Mouse (Mus musculus): ENCODE data around the gene Cntnap2. TPM values are rescaled to one million over a fixed set of nuclear protein-coding genes. Genes with fewer than 3 reads are reported as not detected.

Gene Cntnap2
- polyA plus RNA-seq, 1 experiment from 2014 or later, result 1.7 TPM

- no peak overlapping the region for H3K9ac ChIP-seq (ENCODE audit: low read depth, low read length)
- ATAC-seq, result no peak
- H3K4me2 ChIP-seq (ENCODE audit: low read depth, low read length), result no peak overlapping the region
- 33% methylated on average over 1 of the region's 1 CpGs for WGBS
- no peak overlapping the region for H3K27ac ChIP-seq (ENCODE audit: low read length)
- H3K27me3 ChIP-seq (replicated peaks; ENCODE audit: control insufficient read depth, insufficient read depth, low read length), result no peaks in the 10 kb centered on the region
- H3K9me3 ChIP-seq (ENCODE audit: control insufficient read depth, low read length), result no peaks in the 10 kb centered on the region
- H3K4me1 ChIP-seq (ENCODE audit: control insufficient read depth, insufficient read depth, low read length), result no peaks in the 10 kb centered on the region
- H3K4me3 ChIP-seq (ENCODE audit: low read length), result no peak overlapping the region
- no peaks in the 10 kb centered on the region for H3K36me3 ChIP-seq (ENCODE audit: control insufficient read depth, insufficient read depth, low read length)
Measured at GRCm38 (mm10) chr6:45214330-45214729, 155.2 kb downstream of the Cntnap2 start.

GRCm38 (mm10) chr6:45229002-45229401, 169.8 kb downstream of the Cntnap2 start:
- no peak overlapping the region for H3K4me2 ChIP-seq (ENCODE audit: low read depth, low read length)
- no peak overlapping the region for H3K4me3 ChIP-seq (ENCODE audit: low read length)
- H3K27ac ChIP-seq (ENCODE audit: low read length), result no peak overlapping the region
- H3K27me3 ChIP-seq (replicated peaks; ENCODE audit: control insufficient read depth, insufficient read depth, low read length), result no peaks in the 10 kb centered on the region
- ATAC-seq, result no peak
- no peaks in the 10 kb centered on the region for H3K36me3 ChIP-seq (ENCODE audit: control insufficient read depth, insufficient read depth, low read length)
- H3K9me3 ChIP-seq (ENCODE audit: control insufficient read depth, low read length), result no peaks in the 10 kb centered on the region
- 90% methylated on average over 1 of the region's 1 CpGs for WGBS
- no peaks in the 10 kb centered on the region for H3K4me1 ChIP-seq (ENCODE audit: control insufficient read depth, insufficient read depth, low read length)
- no peak overlapping the region for H3K9ac ChIP-seq (ENCODE audit: low read depth, low read length)

GRCm38 (mm10) chr6:45232571-45232970, 173.4 kb downstream of the Cntnap2 start:
- no peak for ATAC-seq
- WGBS, result 86% methylated on average over 3 of the region's 3 CpGs
- Histone ChIP-seq H3K9ac (ENCODE audit: low read depth, low read length) (no peak overlapping the region), H3K4me1 (ENCODE audit: control insufficient read depth, insufficient read depth, low read length) (no peaks in the 10 kb centered on the region), H3K27me3 (replicated peaks; ENCODE audit: control insufficient read depth, insufficient read depth, low read length) (no peaks in the 10 kb centered on the region), H3K4me2 (ENCODE audit: low read depth, low read length) (no peak overlapping the region), H3K27ac (ENCODE audit: low read length) (no peak overlapping the region), H3K9me3 (ENCODE audit: control insufficient read depth, low read length) (no peaks in the 10 kb centered on the region), H3K4me3 (ENCODE audit: low read length) (no peak overlapping the region), H3K36me3 (ENCODE audit: control insufficient read depth, insufficient read depth, low read length) (no peaks in the 10 kb centered on the region)

GRCm38 (mm10) chr6:45236531-45236930, 177.4 kb downstream of the Cntnap2 start:
- Histone ChIP-seq H3K4me1 (ENCODE audit: control insufficient read depth, insufficient read depth, low read length) (no peaks in the 10 kb centered on the region), H3K9me3 (ENCODE audit: control insufficient read depth, low read length) (no peaks in the 10 kb centered on the region), H3K9ac (ENCODE audit: low read depth, low read length) (no peak overlapping the region), H3K27me3 (replicated peaks; ENCODE audit: control insufficient read depth, insufficient read depth, low read length) (no peaks in the 10 kb centered on the region), H3K27ac (ENCODE audit: low read length) (no peak overlapping the region), H3K4me3 (ENCODE audit: low read length) (no peak overlapping the region), H3K4me2 (ENCODE audit: low read depth, low read length) (no peak overlapping the region), H3K36me3 (ENCODE audit: control insufficient read depth, insufficient read depth, low read length) (no peaks in the 10 kb centered on the region)
- 93% methylated on average over 4 of the region's 4 CpGs for WGBS
- ATAC-seq, result no peak

- H3K27me3 ChIP-seq (replicated peaks; ENCODE audit: control insufficient read depth, insufficient read depth, low read length), result no peaks in the 10 kb centered on the region
- H3K4me2 ChIP-seq (ENCODE audit: low read depth, low read length), result no peak overlapping the region
- ATAC-seq, result no peak
- no peak overlapping the region for H3K9ac ChIP-seq (ENCODE audit: low read depth, low read length)
- no peaks in the 10 kb centered on the region for H3K36me3 ChIP-seq (ENCODE audit: control insufficient read depth, insufficient read depth, low read length)
- no peaks in the 10 kb centered on the region for H3K9me3 ChIP-seq (ENCODE audit: control insufficient read depth, low read length)
- no peak overlapping the region for H3K27ac ChIP-seq (ENCODE audit: low read length)
- H3K4me1 ChIP-seq (ENCODE audit: control insufficient read depth, insufficient read depth, low read length), result no peaks in the 10 kb centered on the region
- H3K4me3 ChIP-seq (ENCODE audit: low read length), result no peak overlapping the region
Measured at GRCm38 (mm10) chr6:45238117-45238516, 179.0 kb downstream of the Cntnap2 start.

GRCm38 (mm10) chr6:45241218-45241617, 182.1 kb downstream of the Cntnap2 start:
- no peaks in the 10 kb centered on the region for H3K27me3 ChIP-seq (replicated peaks; ENCODE audit: control insufficient read depth, insufficient read depth, low read length)
- 96% methylated on average over 1 of the region's 1 CpGs for WGBS
- ATAC-seq, result no peak
- no peak overlapping the region for H3K9ac ChIP-seq (ENCODE audit: low read depth, low read length)
- no peak overlapping the region for H3K27ac ChIP-seq (ENCODE audit: low read length)
- H3K4me3 ChIP-seq (ENCODE audit: low read length), result no peak overlapping the region
- no peaks in the 10 kb centered on the region for H3K9me3 ChIP-seq (ENCODE audit: control insufficient read depth, low read length)
- H3K4me2 ChIP-seq (ENCODE audit: low read depth, low read length), result no peak overlapping the region
- H3K36me3 ChIP-seq (ENCODE audit: control insufficient read depth, insufficient read depth, low read length), result no peaks in the 10 kb centered on the region
- no peaks in the 10 kb centered on the region for H3K4me1 ChIP-seq (ENCODE audit: control insufficient read depth, insufficient read depth, low read length)

- Histone ChIP-seq H3K36me3 (ENCODE audit: control insufficient read depth, insufficient read depth, low read length) (no peaks in the 10 kb centered on the region), H3K9ac (ENCODE audit: low read depth, low read length) (no peak overlapping the region), H3K4me3 (ENCODE audit: low read length) (no peak overlapping the region), H3K4me2 (ENCODE audit: low read depth, low read length) (no peak overlapping the region), H3K9me3 (ENCODE audit: control insufficient read depth, low read length) (no peaks in the 10 kb centered on the region), H3K4me1 (ENCODE audit: control insufficient read depth, insufficient read depth, low read length) (no peaks in the 10 kb centered on the region), H3K27ac (ENCODE audit: low read length) (no peak overlapping the region), H3K27me3 (replicated peaks; ENCODE audit: control insufficient read depth, insufficient read depth, low read length) (no peaks in the 10 kb centered on the region)
- ATAC-seq, result no peak
- 67% methylated on average over 1 of the region's 1 CpGs for WGBS
Measured at GRCm38 (mm10) chr6:45244680-45245079, 185.5 kb downstream of the Cntnap2 start.

GRCm38 (mm10) chr6:45258047-45258446, 198.9 kb downstream of the Cntnap2 start:
- Histone ChIP-seq H3K4me1 (ENCODE audit: control insufficient read depth, insufficient read depth, low read length) (no peaks in the 10 kb centered on the region), H3K27me3 (replicated peaks; ENCODE audit: control insufficient read depth, insufficient read depth, low read length) (no peaks in the 10 kb centered on the region), H3K4me3 (ENCODE audit: low read length) (no peak overlapping the region), H3K27ac (ENCODE audit: low read length) (no peak overlapping the region), H3K4me2 (ENCODE audit: low read depth, low read length) (no peak overlapping the region), H3K9me3 (ENCODE audit: control insufficient read depth, low read length) (no peaks in the 10 kb centered on the region), H3K36me3 (ENCODE audit: control insufficient read depth, insufficient read depth, low read length) (no peaks in the 10 kb centered on the region), H3K9ac (ENCODE audit: low read depth, low read length) (no peak overlapping the region)
- no peak for ATAC-seq
- WGBS, result 70% methylated on average over 1 of the region's 1 CpGs

GRCm38 (mm10) chr6:45271537-45271936, 212.4 kb downstream of the Cntnap2 start:
- no peak overlapping the region for H3K4me2 ChIP-seq (ENCODE audit: low read depth, low read length)
- no peak for ATAC-seq
- 82% methylated on average over 2 of the region's 2 CpGs for WGBS

GRCm38 (mm10) chr6:45273259-45273775, 214.2 kb downstream of the Cntnap2 start:
- H3K4me1 ChIP-seq (ENCODE audit: control insufficient read depth, insufficient read depth, low read length), result no peaks in the 10 kb centered on the region
- no peaks in the 10 kb centered on the region for H3K27me3 ChIP-seq (replicated peaks; ENCODE audit: control insufficient read depth, insufficient read depth, low read length)
- WGBS, result 68% methylated on average over 1 of the region's 1 CpGs
- H3K9ac ChIP-seq (ENCODE audit: low read depth, low read length), result no peak overlapping the region
- no peak overlapping the region for H3K4me2 ChIP-seq (ENCODE audit: low read depth, low read length)
- no peaks in the 10 kb centered on the region for H3K9me3 ChIP-seq (ENCODE audit: control insufficient read depth, low read length)
- H3K36me3 ChIP-seq (ENCODE audit: control insufficient read depth, insufficient read depth, low read length), result no peaks in the 10 kb centered on the region
- no peak for ATAC-seq
- no peak overlapping the region for H3K4me3 ChIP-seq (ENCODE audit: low read length)
- no peak overlapping the region for H3K27ac ChIP-seq (ENCODE audit: low read length)

More at GRCm38 (mm10) chr6:45271537-45271936, 212.4 kb downstream of the Cntnap2 start:
- Histone ChIP-seq H3K4me1 (ENCODE audit: control insufficient read depth, insufficient read depth, low read length) (no peaks in the 10 kb centered on the region), H3K27me3 (replicated peaks; ENCODE audit: control insufficient read depth, insufficient read depth, low read length) (no peaks in the 10 kb centered on the region), H3K27ac (ENCODE audit: low read length) (no peak overlapping the region), H3K9ac (ENCODE audit: low read depth, low read length) (no peak overlapping the region), H3K9me3 (ENCODE audit: control insufficient read depth, low read length) (no peaks in the 10 kb centered on the region), H3K36me3 (ENCODE audit: control insufficient read depth, insufficient read depth, low read length) (no peaks in the 10 kb centered on the region), H3K4me3 (ENCODE audit: low read length) (no peak overlapping the region)

Measured in intestine, embryonic 16.5 days (tissue).